Mouse (Mus musculus): ENCODE results near the gene Apbb1ip.

DNA sequence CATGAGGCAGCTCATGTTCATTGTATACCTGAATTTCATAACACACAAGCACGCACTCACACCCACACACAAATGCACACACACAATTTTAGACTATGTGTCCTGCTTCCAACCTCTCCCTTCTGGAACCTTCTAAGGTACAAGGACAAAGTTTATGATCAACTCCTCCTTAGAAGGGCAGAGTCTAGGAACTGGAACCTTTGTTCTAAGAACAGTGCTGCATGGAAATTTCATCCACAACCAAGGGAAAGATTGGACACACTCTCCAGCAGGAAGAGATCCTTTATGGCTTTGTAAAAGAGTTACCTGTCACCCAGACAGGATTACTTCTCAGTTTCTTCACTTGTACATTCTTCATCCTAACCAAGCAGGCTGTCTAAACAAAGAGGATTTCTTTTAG lies 99.3 kb downstream of the Apbb1ip start:
- no peak for TF ChIP-seq EP300 (IDR thresholded peaks at IDR 0.05; ENCODE audit: insufficient read depth, low read depth, low read length)
- TF ChIP-seq CTCF (IDR thresholded peaks at IDR 0.05; ENCODE audit: low read depth, low read length), result no peak
